Mouse (Mus musculus): ENCODE measurements around the gene Eml2.

Gene Eml2

DNA sequence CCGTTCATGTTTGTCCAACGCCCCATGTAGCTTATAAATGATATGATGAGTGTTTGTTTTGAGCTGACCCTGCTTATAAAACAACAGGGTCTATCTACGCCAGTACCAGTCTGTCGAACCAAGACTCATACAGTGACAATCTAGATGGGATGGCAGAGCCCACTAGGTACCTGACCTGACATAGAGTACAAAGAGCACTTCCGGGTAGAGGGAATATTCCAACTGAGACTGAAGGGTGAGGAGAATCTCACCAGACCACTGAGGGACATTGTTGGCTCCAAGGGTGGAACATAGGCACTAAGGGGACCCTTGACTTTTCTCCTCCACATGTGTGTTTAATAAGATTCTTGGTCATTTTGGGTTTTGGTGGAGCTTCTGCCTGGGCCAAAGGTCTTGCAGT is 53.2 kb downstream of the Eml2 start:
- no peak for DNase-seq (ENCODE audit: low read depth)

DNA sequence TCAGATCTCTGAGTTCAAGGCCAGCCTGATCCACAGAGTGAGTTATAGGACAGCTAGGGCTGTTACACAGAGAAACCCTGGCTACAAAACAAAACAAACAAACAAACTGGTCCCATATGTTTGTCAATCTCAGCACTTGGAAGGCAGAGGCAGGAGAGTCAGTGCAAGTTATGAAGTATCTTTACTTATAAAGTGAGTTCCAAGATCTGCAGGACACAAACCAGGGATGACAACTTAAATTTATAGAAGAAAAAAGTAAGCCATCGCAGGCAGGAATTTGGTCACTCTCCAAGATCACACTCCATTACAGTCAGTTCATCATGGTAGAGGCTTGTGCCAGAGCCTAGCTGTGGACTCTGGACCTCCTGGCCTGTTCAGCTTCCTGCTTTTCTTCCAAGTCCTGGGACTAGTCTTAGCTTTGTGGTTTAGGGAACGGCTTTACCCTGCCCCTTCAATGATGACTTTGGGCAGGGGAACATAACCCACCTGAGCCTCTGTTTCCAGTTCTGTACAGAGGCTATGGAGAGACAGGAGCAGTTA is 53.9 kb downstream of the Eml2 start:
- DNase-seq (ENCODE audit: low read depth) = no peak

DNA sequence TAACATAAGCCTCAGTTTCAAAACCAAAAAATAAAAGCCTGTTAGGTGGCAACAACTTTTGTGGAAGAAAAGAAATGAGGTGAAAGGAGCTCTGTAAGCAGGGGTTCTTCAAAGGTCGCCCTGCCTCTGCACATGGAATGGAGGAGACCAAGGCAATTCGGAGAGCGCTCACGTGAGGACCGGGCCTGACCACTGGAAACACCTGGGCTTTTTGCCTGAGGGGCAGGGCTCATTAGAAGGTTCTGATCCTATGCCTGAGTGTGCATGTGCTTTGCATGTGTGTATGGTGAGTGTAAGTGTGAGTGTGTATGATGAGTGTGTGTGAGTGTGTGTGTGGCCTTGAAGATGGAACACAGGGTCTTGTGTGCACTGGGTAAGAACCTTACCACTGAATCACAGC is 54.7 kb downstream of the Eml2 start:
- DNase-seq (ENCODE audit: low read depth) = no peak

DNA sequence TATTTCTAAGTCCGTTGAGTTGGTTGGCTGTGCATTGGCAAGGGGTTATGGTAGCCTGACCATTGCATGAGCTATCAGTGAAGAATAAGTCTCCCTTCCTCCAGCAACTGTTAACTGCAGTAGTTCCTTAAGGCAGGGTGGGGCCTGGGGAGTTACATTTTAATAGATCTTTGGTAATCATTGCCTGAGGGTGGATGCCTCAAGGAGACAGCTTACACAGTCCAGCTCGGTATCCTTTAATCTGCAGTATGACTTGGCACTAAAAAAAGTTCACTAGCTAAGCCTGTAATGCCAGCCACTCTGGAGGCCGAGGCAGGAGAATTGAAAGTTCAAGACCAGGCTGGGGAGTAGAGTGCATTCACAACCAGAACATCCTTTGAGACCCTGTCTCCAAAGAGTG is 55.6 kb downstream of the Eml2 start:
- no peak for DNase-seq (ENCODE audit: low read depth)

DNA sequence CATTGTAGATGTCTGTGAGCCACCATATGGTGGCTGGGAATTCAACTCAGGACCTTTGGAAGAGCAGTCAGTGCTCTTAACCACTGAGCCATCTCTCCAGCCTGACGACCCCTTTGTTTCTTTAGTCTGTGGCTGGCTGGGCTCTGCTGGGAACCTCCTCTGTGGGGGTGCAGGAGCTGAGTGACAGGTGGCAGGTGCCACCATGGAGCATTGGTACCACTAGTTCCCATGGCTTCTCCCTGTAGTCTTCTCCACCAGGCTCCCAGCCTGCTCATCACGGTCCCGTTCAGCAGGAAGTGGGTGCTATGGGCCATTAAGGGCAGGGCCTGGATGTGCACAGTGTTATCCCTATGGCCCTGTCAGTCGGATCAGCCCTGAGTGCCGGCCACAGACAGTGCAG is 58.4 kb downstream of the Eml2 start:
- no peak for DNase-seq (ENCODE audit: low read depth)

DNA sequence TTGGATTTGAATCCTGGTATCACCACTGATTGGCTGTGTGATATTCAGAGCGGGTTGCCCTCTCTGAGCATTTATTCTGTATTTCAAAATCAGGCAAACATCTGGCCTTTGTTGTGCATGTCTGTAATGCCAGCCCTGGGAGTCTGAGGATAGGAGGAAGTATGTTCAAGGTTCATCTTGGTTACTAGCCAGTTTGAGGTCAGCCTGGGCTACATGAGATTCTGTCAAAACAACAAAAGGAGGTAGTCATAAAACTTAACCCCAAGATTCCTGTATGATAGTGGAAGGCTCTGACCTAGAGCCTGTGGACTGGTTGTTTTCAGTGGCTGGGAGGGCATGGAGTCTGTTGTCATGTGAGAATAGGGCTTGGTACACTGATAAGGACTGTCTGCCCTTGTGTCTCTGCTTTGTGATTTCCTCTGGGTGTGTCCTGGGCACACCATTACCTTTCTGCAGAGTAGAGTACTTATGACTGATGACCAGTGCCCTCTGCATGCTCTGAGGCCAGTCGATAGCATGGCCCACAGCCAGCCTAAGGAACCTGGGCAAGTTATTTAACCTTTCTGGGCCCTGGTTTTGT is 59.0 kb downstream of the Eml2 start:
- DNase-seq (ENCODE audit: low read depth) = no peak

DNA sequence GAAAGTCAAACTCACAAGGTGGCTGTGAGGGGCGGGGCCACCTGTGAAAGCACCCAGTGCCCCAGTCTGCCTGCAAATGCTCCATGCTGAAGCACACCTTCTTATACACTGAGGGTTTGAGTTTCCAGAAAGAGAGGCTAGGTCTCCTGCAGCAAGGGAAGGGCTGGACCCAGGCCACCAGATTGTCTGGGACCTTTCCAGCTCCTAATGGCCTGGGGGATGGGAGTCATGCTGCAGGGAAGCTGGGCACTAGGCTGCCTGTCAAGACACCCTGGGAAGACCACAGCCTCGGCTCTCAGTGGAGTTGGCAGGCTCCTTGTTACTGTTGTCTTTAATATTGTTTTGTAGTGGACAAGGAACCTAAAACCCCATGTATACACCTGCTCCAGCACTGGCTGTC is 60.2 kb downstream of the Eml2 start:
- no peak for DNase-seq (ENCODE audit: low read depth)

DNA sequence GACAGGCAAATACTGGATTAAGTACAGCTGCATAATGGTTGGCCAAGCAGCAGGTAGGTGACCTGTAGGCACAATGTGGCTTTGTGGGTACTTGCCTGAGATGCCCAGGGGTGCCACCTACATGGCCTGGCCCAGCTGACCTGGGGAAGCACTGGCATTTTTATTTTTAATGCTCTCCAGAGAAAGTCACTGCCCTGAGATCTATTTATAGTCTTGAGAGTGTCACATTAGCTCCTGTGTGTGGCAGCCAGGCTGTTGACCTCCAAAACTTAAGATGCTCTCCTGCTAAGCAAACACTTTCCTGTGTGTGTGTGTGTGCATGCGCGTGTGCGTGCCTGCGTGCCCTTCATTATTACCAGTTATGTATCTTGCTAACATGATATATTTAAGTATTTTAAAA is 62.1 kb downstream of the Eml2 start:
- no peak for DNase-seq (ENCODE audit: low read depth)

DNA sequence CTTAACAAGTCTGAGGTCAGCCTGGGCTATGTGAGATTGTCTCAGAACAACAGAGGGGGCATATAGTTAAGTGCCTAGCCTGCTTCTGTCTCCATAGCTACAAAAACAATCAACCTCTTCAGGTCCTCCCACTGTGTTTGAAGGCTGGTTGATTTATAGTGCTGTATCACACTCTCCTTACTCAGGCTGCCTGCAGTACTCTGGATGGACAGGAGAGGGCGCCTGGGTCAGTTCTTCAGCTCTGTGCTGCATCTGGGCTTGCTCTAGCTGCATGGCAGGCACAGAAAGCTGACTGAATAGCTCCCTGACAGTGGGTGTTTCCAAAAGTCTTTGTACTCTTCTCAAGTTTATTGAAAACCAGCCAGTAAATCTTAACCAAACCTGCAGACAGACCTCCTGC is 63.2 kb downstream of the Eml2 start:
- DNase-seq (ENCODE audit: low read depth) = peak; percentile 93

DNA sequence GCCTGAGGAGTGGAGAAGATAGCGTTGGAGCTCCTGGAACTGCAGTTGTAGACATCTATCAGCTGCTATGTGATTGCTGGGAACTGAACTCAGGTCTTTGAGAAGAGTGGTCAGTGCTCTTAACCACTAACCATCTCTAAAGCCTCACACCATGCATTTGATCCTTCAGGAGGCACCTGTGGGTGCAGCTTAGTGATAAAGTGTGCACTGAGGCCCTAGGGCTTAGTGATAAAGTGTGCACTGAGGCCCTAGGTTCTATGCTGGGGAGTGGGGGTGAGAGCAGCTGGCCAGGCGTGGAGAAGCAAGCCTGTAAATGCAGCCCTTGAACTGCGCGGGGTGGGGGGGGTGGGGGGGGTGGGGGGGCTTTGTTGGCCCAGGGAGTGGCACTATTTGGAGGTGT is 63.8 kb downstream of the Eml2 start:
- DNase-seq (ENCODE audit: low read depth) = no peak

DNA sequence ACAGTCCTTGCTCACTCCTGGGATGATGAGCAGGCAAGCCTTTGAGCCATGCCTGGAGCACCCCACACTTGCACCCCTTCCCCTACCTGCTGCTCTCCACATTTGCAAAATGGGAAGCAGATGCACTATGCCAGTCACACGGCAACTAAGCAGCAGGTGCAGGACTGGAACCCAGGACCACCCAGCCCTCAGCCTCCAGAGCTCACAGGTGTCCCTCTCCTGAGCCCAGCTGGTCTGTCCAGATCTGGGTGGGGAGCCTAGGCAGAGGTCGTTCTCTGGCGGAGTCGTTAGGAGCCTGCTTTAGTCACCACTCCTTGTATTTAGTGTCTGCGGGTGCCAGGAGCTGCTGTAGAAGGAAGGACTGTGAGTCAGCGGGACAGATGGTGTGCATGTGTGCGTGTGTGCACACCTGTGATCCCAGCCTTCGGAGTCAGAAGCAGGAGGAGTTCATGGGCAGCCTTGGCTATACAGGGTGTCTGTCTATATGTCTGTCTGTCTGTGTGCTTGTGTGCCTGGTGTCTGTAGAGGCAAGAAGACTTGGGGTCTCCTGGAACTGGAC is 64.8 kb downstream of the Eml2 start:
- DNase-seq (ENCODE audit: low read depth) = no peak

DNA sequence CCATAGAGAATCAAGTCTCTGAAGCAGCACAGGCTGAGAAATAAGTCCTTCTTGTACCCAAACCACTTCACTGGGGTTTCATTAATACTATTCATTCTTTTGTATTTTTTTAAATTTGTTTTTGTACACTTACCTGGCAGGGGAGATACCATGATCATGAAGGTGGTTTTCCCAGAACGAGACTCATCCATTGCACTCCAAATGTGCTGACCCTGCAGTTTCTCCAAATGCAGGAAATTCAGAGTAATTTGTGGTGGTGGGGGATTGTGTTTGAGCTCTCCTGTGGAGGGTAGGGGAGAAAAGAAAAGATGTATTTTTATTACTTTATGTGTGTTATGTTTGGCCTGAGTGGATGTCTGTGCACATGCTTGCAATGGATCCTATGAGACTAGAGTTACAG is 65.8 kb downstream of the Eml2 start:
- no peak for DNase-seq (ENCODE audit: low read depth)

DNA sequence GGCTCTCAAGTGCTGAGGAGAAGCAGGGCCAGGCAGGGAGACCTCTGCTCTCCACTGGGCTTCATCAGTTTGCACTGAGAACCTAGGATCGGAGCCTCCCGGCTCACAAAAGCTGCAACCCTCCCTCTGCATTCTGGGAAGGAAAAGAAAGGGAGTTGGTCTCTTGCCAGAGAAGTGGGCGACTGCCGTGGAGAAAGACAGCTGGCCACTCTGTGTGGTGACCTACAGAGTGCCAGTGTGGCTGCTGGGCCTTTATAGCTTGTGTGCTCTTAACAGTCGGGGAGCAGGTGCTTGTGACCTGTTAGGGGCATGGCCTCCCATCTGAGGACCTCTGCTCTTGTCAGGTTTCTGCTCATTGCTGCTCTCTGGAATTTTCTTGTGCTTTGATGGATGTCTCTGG is 67.6 kb downstream of the Eml2 start:
- DNase-seq (ENCODE audit: low read depth) = no peak

DNA sequence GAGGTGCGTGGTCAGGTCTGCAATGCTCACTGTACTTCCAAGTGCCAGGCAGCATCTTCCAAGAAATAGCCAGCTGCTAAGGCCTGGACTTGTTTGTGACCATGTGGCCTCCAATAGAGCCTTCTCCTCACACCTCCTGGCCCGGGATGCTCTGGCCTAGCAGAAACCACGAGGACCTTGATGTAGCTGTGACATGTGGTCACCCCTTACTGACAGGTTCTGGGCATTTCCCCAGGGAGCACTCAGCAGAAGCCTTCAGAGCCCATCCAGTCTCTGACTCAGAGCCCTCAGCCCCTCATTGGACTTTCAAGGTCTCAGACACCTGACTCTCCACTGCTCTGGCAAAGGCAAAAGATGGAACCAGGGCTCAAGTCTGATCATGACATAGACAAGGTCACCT is 68.9 kb downstream of the Eml2 start:
- no peak for DNase-seq (ENCODE audit: low read depth)

DNA sequence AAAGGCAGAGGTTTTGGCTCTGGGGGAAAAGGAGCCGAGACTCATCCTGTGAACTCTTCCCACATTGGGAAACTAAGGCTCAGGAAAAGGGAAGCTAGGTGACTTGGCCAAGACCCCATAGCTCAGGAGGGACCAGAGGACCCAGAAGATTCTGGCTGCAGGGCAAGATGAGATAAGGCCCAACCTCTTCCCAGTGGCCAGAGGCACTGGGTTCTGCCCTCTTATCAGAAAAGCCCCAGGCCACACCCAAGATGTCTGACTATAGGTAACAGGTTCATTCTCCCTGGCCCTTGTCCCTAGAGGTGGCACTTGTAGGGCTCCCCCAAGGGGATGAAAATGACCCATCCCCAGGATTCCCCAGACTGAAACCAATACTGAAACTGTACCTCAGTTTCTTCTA is 70.6 kb downstream of the Eml2 start:
- no peak for DNase-seq (ENCODE audit: low read depth)

DNA sequence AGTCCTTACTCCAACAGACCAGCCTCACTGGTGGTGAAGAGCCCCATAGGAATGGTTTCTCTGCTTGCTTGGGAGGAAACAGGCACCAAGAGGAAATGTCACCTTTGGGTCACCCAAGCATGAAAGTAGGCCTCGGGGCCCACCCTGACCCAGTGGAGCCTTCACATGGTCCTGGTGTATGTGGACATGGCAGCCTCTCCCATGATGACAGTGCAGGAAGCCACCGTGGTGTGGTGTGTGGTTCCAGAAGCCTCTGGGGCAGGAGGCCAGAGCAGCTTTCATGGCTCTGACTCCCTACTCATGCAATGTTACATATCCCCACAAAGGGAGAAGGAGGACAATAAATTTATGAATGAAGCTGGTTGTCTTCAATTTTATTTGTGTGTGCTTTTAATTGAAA is 71.3 kb downstream of the Eml2 start:
- no peak for DNase-seq (ENCODE audit: low read depth)

DNA sequence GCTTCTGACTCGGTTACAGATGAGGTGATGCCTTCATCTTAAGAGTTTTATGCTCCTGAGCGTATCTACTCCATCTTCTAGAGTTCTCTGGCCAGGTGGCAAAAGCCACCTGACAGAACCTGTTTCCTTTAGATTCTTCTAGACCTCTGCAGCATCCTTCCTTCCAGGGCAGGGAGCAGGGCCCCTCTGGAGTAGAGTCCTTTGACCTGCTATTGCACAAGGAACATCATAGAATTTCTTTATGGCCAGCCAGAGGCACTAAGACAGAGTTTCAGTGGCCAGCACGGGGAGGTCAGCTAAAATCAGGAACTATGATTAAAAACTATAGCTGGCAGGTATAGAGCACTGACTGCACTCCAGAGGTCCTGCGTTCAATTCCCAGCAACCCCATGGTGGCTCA is 75.9 kb downstream of the Eml2 start:
- DNase-seq (ENCODE audit: low read depth) = no peak

DNA sequence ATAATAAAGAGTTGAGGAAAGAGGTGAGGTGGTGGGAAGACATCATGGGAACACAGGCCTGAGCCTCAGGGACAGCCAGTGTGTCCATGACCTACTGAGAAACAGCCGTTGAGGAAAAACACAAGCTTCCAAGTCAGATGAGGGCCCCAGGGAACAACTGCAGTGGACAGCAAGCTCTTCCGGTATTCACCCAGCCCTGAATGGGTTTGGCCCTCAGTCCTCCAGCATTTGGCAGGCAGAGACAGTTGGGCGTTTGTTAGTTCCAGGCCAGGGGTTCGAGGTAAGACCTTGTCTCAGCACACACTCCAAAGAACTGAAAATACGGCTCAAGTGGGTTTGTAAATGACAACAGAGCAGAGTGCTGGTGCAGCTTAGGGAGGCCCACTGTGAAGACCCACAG is 77.2 kb downstream of the Eml2 start:
- no peak for DNase-seq (ENCODE audit: low read depth)

DNA sequence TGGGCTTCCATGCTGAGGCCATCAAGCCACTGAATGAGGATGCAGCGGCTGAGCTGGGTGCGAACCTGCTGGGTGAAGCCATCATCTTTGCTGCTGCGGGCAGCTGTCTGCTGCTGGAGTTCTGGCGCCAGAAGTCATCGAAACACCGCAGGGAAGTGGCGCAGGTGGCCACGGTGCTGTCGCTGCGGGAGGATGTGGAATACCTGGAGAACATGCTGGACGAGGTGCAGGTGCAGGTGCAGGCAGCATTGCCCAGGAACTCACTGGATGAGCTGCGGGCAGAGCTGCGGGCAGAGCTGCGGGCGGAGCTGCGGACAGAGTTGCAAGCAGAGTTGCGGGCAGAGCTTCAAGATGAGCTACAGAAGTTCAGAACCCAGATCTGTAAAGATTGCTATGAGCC is 79.2 kb downstream of the Eml2 start:
- no peak for DNase-seq (ENCODE audit: low read depth)
